Mouse (Mus musculus) limb, embryonic 15.5 days (tissue): Measurements from ENCODE around the gene Zfp317. TPM values are rescaled to one million over a fixed set of nuclear protein-coding genes. Genes with fewer than 3 reads are reported as not detected.

Experiments
- polyA plus RNA-seq: library from polyadenylated mRNA; unstranded; fragments of >200 nt; fragmentation: Nextera tagmentation; extraction: Ambion mirVana; gene quantifications from 2 replicates; pipeline ENCODE4 v1.2.1, GENCODE M21; 2015

Zfp317 gene
- polyA plus RNA-seq, 1 experiment from 2014 or later, result 23.8 TPM

Other genes with a start within 250 kb of the Zfp317 start
- not detected in 2 replicates for gene Olfr847, start 243.4 kb upstream of the Zfp317 start, polyA plus RNA-seq
- not detected in 2 replicates for gene Olfr849, start 181.8 kb upstream of the Zfp317 start, polyA plus RNA-seq
- gene Olfr850, start 143.9 kb upstream of the Zfp317 start, polyA plus RNA-seq, result not detected in 2 replicates
- not detected in 2 replicates for gene Olfr851, start 128.8 kb upstream of the Zfp317 start, polyA plus RNA-seq
- not detected in 2 replicates for gene Olfr853, start 81.0 kb upstream of the Zfp317 start, polyA plus RNA-seq
- gene Olfr854, start 54.7 kb upstream of the Zfp317 start, polyA plus RNA-seq, result not detected in 2 replicates
- not detected in 2 replicates for gene Olfr855, start 39.5 kb upstream of the Zfp317 start, polyA plus RNA-seq
- not detected in 2 replicates for gene Olfr857, start 87.3 kb downstream of the Zfp317 start, polyA plus RNA-seq
- gene Olfr58, start 158.2 kb downstream of the Zfp317 start, polyA plus RNA-seq, result not detected in 2 replicates
- not detected in 2 replicates for gene Olfr859, start 182.8 kb downstream of the Zfp317 start, polyA plus RNA-seq
- not detected in 2 replicates for gene Olfr860, start 227.6 kb downstream of the Zfp317 start, polyA plus RNA-seq